Mouse (Mus musculus) E14TG2a.4 (cell line): Measurements from ENCODE around the gene Oas1c.

ENCODE experiments used
- CTCF ChIP-seq: conservative IDR thresholded peaks from 2 replicates; pipeline ENCODE4 v1.5.1; 2014; ENCODE audit warnings: low read length
- NANOG ChIP-seq: IDR thresholded peaks from 2 replicates; pipeline ENCODE4 v1.6.1; 2014; ENCODE audit warnings: borderline replicate concordance, low read length, mixed read lengths
- POU5F1 ChIP-seq: IDR thresholded peaks from 2 replicates; pipeline ENCODE4 v1.6.1; 2014; ENCODE audit warnings: low read length, borderline replicate concordance

DNA sequence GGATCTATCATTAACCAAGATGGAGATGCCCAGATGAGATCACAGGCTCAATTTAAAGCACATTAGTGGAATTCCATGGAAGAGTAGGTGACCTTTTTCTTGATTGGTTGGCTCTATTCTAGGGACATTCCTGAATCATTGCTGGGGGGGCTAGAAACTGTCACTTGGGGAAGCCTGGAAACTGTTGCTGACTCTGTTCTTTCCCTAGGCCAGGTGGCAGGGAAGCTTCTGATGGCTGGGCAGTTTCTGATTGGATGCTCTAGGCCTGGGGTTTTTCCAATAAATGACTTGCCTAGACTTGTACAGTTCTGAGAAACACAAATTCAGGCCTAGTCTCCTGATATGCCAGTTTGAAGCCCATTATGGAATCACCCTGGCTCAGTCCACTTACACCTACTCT lies 6.7 kb upstream of the Oas1c start:
- TF ChIP-seq CTCF: no peak
- no peak for TF ChIP-seq POU5F1
- TF ChIP-seq NANOG: no peak
